Mouse (Mus musculus): ENCODE measurements around the gene Ccnt1. TPM values are rescaled to one million over a fixed set of nuclear protein-coding genes. Genes with fewer than 3 reads are reported as not detected.
"Not testable (repeated sequence)": the region's sequence is repeated elsewhere in the genome, so short reads cannot be mapped to it uniquely, and the experiment has no call there.

Ccnt1 gene
- polyA plus RNA-seq, 1 experiment from 2014 or later: 69.7 TPM

- Histone ChIP-seq H3K9me3 (no peaks in the 10 kb centered on the region), H3K36me3 (peaks cover 30% of the 10 kb centered on the region), H3K9ac (peak within 1 kb of the TSS; percentile 90), H3K4me1 (replicated peaks) (peaks cover 29% of the 10 kb centered on the region), H3K27me3 (no peaks in the 10 kb centered on the region), H3K4me2 (peak within 1 kb of the TSS; percentile 93), H3K27ac (peak within 1 kb of the TSS; percentile 99), H3K4me3 (peak within 1 kb of the TSS; percentile 82)
- ATAC-seq (ENCODE audit: low FRiP score): peak; percentile 100
- under 1% methylated on average over 64 of the region's 70 CpGs for WGBS
Observed at GRCm38 (mm10) chr15:98533881-98534627, 36.7 kb downstream of the Ccnt1 start, which contains the start of gene Kansl2. Gene Kansl2 (minus strand): TSS chr15:98534264.

- Histone ChIP-seq H3K27ac (peak overlapping the region; percentile 99), H3K4me3 (peak overlapping the region; percentile 82), H3K4me1 (replicated peaks) (peaks cover 29% of the 10 kb centered on the region), H3K9me3 (no peaks in the 10 kb centered on the region), H3K27me3 (no peaks in the 10 kb centered on the region), H3K9ac (peak overlapping the region; percentile 90), H3K36me3 (peaks cover 37% of the 10 kb centered on the region), H3K4me2 (peak overlapping the region; percentile 93)
- under 1% methylated on average over 18 of the region's 18 CpGs for whole genome bisulfite sequencing
- no peak for ATAC-seq (ENCODE audit: low FRiP score)
Observed at GRCm38 (mm10) chr15:98533035-98533531, 37.6 kb downstream of the Ccnt1 start.

- no peaks in the 10 kb centered on the region for H3K9me3 ChIP-seq
- H3K27me3 ChIP-seq: no peaks in the 10 kb centered on the region
- 37% methylated on average over 5 of the region's 5 CpGs for WGBS
- no peak overlapping the region for H3K27ac ChIP-seq
- H3K36me3 ChIP-seq: peaks cover 45% of the 10 kb centered on the region
- H3K9ac ChIP-seq: peak overlapping the region; percentile 90
- peaks cover 33% of the 10 kb centered on the region for H3K4me1 ChIP-seq (replicated peaks)
- ATAC-seq (ENCODE audit: low FRiP score): no peak
- H3K4me3 ChIP-seq: peak overlapping the region; percentile 82
- H3K4me2 ChIP-seq: peak overlapping the region; percentile 93
Observed at GRCm38 (mm10) chr15:98532281-98532680, 38.4 kb downstream of the Ccnt1 start.

GRCm38 (mm10) chr15:98528066-98528563 is 42.6 kb downstream of the Ccnt1 start:
- Histone ChIP-seq H3K27me3 (no peaks in the 10 kb centered on the region), H3K27ac (no peak overlapping the region), H3K4me2 (no peak overlapping the region), H3K4me1 (replicated peaks) (peaks cover 40% of the 10 kb centered on the region), H3K4me3 (no peak overlapping the region), H3K9ac (no peak overlapping the region), H3K36me3 (peaks cover 82% of the 10 kb centered on the region), H3K9me3 (no peaks in the 10 kb centered on the region)
- ATAC-seq (ENCODE audit: low FRiP score): no peak
- 90% methylated on average over 5 of the region's 5 CpGs for WGBS

GRCm38 (mm10) chr15:98527056-98527771 is 43.5 kb downstream of the Ccnt1 start:
- 98% methylated on average over 5 of the region's 5 CpGs for WGBS
- H3K27me3 ChIP-seq: no peaks in the 10 kb centered on the region

GRCm38 (mm10) chr15:98526057-98526456 is 44.7 kb downstream of the Ccnt1 start:
- Histone ChIP-seq H3K4me3 (no peak overlapping the region), H3K36me3 (peaks cover 93% of the 10 kb centered on the region), H3K27ac (0 out of 2 replicates have a peak overlapping the region, but pooled peaks have one; percentile 12), H3K9me3 (no peaks in the 10 kb centered on the region), H3K4me2 (no peak overlapping the region), H3K27me3 (no peaks in the 10 kb centered on the region), H3K4me1 (replicated peaks) (peaks cover 21% of the 10 kb centered on the region), H3K9ac (no peak overlapping the region)
- ATAC-seq (ENCODE audit: low FRiP score): no peak
- 48% methylated on average over 5 of the region's 5 CpGs for WGBS

More at GRCm38 (mm10) chr15:98527056-98527771, 43.5 kb downstream of the Ccnt1 start:
- H3K9ac ChIP-seq: no peak overlapping the region
- H3K4me1 ChIP-seq (replicated peaks): peaks cover 32% of the 10 kb centered on the region
- no peak overlapping the region for H3K4me3 ChIP-seq
- no peak for ATAC-seq (ENCODE audit: low FRiP score)
- H3K4me2 ChIP-seq: no peak overlapping the region
- peaks cover 91% of the 10 kb centered on the region for H3K36me3 ChIP-seq
- no peaks in the 10 kb centered on the region for H3K9me3 ChIP-seq
- no peak overlapping the region for H3K27ac ChIP-seq

GRCm38 (mm10) chr15:98521245-98521644 is 49.5 kb downstream of the Ccnt1 start:
- Histone ChIP-seq H3K4me2 (no peak overlapping the region), H3K4me3 (no peak overlapping the region), H3K4me1 (replicated peaks) (0 out of 2 replicates have a peak, but pooled peaks cover 4% of the 10 kb centered on the region), H3K36me3 (peaks cover 78% of the 10 kb centered on the region), H3K27me3 (no peaks in the 10 kb centered on the region), H3K9ac (no peak overlapping the region), H3K27ac (no peak overlapping the region), H3K9me3 (no peaks in the 10 kb centered on the region)
- ATAC-seq (ENCODE audit: low FRiP score): no peak
- 96% methylated on average over 3 of the region's 3 CpGs for WGBS

GRCm38 (mm10) chr15:98517380-98518355 is 53.1 kb downstream of the Ccnt1 start:
- H3K27ac ChIP-seq: no peak overlapping the region
- peaks cover 55% of the 10 kb centered on the region for H3K36me3 ChIP-seq
- H3K4me3 ChIP-seq: no peak overlapping the region
- H3K9ac ChIP-seq: no peak overlapping the region
- no peak for ATAC-seq (ENCODE audit: low FRiP score)
- no peak overlapping the region for H3K4me2 ChIP-seq
- H3K27me3 ChIP-seq: no peaks in the 10 kb centered on the region
- no peaks in the 10 kb centered on the region for H3K4me1 ChIP-seq (replicated peaks)
- no peaks in the 10 kb centered on the region for H3K9me3 ChIP-seq
- 70% methylated on average over 16 of the region's 16 CpGs for WGBS

- ATAC-seq (ENCODE audit: low FRiP score); H3K27ac ChIP-seq; H3K4me1 ChIP-seq (replicated peaks); H3K9ac ChIP-seq; H3K4me3 ChIP-seq; H3K27me3 ChIP-seq; H3K4me2 ChIP-seq; H3K9me3 ChIP-seq: not testable (repeated sequence)
- WGBS: 87% methylated on average over 2 of the region's 2 CpGs
- peaks cover 30% of the 10 kb centered on the region for H3K36me3 ChIP-seq
Observed at GRCm38 (mm10) chr15:98514845-98515244, 55.9 kb downstream of the Ccnt1 start.

- Histone ChIP-seq H3K27ac (no peak overlapping the region), H3K4me2 (no peak overlapping the region), H3K9ac (no peak overlapping the region), H3K27me3 (no peaks in the 10 kb centered on the region), H3K9me3 (no peaks in the 10 kb centered on the region), H3K4me1 (replicated peaks) (peaks cover 9% of the 10 kb centered on the region), H3K4me3 (no peak overlapping the region), H3K36me3 (peaks cover 25% of the 10 kb centered on the region)
- no peak for ATAC-seq (ENCODE audit: low FRiP score)
- 89% methylated on average over 8 of the region's 8 CpGs for WGBS
Observed at GRCm38 (mm10) chr15:98514146-98514545, 56.6 kb downstream of the Ccnt1 start.

- H3K4me2 ChIP-seq; ATAC-seq (ENCODE audit: low FRiP score); H3K27ac ChIP-seq; H3K4me3 ChIP-seq; H3K9ac ChIP-seq; H3K9me3 ChIP-seq; H3K27me3 ChIP-seq; H3K4me1 ChIP-seq (replicated peaks): not testable (repeated sequence)
- H3K36me3 ChIP-seq: peaks cover 25% of the 10 kb centered on the region
- 79% methylated on average over 3 of the region's 3 CpGs for WGBS
Observed at GRCm38 (mm10) chr15:98513676-98514075, 57.0 kb downstream of the Ccnt1 start.

Data from hindbrain, embryonic 13.5 days (tissue).